Mouse (Mus musculus) ovary, postnatal 14 days (tissue): Measurements from ENCODE around the gene Tnfrsf19.

Source experiments
- DNase-seq: peaks from one replicate; pipeline ENCODE4 v3.0.0; 2022; ENCODE audit warnings: low spot score

Tnfrsf19 gene

DNA sequence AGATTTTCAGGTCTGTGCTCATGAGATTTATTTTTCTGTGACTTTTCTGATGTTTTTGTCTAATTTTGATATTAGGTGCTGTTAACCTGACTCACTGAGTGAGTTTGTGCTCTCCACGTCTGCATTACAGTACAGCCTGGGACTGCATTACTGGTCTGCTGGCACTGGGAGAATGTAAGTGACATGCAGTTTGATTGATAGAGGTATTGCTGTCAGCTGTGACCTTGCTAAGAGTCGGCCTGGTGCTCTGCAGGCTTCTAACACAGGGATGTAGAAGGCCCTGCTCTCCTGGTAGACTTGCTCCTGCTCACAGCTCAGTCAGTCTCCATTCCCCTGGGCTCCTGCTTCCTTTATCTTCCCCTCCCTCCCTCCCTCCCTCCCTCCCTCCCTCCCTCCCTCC is 25.3 kb downstream of the Tnfrsf19 start:
- no peak for DNase-seq

DNA sequence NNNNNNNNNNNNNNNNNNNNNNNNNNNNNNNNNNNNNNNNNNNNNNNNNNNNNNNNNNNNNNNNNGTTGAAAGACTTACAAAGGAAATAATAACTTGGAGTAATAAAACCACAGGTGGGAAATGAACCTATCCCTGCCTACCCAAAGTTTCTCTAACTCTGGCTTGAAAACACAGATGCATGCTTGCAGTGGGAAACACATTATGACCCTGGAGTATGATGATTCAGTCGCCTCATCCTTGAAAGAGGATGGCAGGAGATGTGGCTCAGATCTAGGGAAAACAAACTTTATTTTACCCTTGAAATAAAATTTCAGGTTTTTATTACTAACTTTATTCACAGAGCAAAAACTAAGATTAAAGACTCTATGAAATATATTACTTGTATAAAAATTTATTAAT is 26.4 kb downstream of the Tnfrsf19 start:
- DNase-seq, result no peak

DNA sequence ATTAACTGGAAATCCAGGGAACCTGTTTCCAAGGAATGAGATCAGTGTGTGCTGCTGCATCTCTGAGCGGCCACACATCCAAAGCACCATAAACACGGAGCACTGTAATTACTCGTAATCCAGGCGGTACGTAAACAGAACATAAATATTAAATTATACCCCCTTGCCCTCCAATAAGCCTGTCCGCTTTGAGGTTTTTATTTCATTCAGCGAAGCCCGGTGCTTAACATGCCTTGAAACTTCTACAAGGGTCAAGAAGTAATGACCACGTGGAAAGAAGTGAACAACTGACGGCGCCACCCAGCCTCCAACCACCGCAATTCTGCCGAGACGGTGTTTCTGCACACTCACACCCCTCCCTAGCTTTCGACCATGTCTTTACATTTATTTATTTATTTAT is 31.7 kb downstream of the Tnfrsf19 start:
- no peak for DNase-seq

DNA sequence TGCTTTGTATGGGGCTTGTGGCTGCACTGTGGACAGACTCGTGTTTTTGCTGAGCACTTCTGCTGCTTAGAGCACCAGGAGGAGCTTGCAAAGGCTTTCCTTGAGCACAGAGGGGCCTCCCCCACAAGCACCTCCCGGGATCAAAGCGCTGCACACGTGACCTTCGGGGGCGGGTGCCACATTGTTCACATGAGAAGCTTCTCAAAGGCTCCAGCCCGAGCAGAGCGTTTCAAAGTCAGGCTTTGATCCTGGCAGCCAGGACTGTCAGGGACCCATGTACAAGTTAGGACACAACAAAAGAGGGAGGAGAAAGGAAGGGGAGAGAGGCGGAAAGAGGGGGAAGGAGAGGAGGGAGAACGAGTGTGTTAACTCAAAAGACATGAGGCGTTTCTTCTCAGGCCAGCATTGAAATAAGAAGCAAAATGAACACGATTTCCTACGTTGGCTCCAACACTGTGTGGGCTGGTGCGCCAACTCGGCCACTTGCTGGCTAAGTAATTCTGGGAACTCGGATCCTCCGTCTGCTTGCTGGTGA is 33.8 kb downstream of the Tnfrsf19 start:
- peak; percentile 62 for DNase-seq

DNA sequence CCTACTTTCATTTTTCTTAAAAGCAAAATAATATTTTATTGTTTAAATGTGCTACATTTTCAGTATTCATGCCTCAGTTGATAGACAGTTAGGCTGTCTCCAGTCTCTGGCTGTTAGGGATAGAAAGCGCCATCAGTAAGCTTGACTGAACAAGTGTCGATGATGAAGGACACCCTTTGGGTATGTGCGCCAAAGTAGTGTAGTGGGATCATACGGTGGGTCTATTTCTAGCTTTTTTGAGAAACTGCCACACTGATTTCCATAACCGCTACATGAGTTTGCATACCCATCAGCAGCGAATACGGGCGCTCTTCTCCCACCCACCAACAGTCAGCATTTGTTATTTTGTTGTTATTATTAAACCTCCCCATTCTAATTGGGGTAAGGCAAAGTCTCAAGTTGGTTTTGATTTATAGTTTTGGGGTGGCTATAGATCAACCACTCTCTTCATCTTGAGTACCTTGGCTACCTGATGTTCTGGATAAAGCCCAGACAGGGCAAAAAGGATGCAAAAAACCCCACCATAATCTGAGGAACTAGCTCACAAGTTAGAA is 34.6 kb downstream of the Tnfrsf19 start:
- DNase-seq, result no peak

DNA sequence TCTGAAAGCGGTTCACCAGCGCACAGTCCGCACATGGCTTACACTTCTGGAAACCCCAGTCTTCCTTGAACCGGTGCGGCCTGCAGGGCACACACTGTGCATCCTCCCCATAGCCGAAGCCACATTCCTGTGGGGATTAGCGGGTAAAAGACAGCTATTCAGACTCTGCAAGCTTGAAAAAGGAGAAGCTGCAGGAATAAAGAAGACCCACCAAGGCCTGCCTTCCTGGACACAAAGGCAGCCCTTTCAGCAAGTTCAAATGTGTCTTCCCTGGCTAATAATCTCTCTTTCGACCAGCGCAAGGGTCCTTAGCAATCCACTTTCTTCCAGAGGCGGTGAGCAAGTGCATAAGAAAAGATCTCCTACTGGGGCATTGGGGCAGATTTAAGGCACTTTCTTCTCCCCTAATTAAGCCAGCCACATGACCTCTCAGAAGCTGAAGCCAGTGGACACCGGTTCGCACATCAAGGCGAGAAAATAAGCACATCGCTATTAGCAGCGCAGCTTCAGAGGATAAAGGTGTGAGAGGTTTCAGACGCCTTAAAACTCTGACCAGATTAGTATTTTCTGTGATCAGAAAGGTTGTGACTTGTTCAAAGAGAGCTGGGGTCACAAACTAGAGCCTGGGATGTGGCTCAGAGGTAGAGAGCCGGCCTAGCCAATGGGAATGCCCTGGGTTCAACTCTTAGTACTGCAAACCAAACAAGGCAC is 41.0 kb downstream of the Tnfrsf19 start:
- no peak for DNase-seq

DNA sequence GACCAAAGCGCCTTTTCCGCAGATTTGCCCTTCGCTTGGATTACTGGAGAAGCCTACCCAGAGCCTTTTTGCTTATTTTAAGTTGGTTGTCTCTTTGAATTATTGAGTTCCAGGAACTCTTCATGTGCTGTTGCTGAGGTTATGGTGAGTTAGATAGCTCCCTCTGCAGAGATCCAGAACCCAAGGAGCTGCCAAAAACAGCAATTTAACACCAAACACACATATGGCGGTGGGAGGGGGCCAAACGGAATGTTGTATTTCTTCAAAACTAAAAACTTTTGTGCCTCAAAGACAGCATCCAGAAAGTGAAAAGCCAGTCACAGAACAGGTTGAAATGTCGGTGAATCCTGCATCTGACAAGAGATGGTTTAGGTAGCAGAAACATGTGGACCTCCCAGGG is 42.6 kb downstream of the Tnfrsf19 start:
- DNase-seq, result no peak

DNA sequence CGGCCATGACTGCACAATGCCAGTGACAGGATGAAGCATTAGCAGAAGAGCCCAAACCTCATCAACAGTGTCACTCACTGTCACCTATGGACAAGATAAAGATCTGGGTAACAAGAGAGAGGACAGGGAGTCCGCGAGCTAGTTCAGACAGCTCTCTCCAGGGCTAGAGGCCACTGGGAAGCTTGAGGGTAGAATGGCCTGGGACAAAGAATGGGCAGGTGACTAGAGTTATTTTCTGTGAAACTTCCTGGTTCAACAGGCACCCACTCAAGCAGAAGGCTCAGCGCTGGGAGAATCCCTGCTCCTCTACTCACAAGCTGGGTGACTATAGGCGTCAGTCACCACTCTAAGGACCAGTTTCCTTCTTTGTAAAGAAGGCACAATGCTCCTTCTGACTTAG is 46.2 kb downstream of the Tnfrsf19 start:
- DNase-seq, result no peak

DNA sequence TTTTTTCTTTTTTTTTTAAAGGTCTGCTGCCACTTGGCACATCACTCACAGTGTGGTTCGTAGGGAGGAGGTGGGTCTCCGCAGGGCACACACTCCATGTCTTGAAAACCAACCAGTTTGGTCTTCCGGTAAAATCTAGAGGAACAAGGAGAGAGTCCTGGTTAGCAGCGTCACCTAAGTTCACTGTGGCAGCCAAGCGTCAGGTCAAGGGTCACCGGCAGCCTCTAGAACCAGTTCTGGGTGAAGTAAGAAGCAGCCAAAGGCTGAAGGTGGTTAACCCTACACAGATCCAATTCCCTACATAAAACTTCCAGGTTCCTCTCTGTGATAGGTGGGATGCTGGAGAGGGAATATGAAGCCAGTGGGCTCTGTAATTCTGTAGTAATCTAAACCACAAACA is 49.7 kb downstream of the Tnfrsf19 start:
- no peak for DNase-seq

DNA sequence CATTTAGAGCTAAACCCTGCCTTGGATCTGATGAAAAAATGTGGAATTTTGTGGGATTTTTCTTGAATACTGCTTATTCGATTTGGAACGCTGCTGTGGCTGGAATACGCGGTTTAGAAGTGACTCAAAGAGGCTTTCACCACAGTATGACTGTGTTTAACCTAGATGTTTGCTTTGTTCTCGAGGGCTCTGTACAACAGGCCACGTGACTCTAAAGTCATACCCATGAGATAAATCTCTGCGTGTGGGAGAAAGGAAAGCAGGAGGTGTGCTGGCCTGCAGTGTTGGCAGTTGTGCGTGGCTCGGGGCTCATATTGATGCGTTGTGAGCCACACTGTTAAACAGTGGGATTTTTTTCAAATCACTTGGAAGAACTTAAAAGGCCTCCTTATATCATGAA is 52.8 kb downstream of the Tnfrsf19 start:
- DNase-seq, result no peak

DNA sequence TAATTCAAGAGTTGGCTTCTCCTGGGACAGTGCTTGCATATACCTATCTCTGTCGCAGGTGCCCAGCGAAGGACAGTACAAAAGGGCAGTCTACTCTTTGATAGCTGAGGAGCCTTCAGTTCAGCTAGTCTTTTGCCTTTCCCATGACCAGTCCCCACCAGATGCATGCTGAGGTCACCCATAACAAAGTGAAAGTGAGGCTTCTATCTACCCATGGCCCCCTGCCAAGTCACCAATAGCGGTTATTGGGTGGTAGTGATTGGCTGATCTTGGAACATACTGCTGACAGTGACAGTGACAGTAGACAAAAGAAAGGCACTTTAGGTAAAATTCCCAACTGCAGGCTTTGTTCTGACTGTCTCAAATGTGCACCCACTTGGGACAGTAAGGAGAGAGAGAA is 53.2 kb downstream of the Tnfrsf19 start:
- DNase-seq, result no peak

DNA sequence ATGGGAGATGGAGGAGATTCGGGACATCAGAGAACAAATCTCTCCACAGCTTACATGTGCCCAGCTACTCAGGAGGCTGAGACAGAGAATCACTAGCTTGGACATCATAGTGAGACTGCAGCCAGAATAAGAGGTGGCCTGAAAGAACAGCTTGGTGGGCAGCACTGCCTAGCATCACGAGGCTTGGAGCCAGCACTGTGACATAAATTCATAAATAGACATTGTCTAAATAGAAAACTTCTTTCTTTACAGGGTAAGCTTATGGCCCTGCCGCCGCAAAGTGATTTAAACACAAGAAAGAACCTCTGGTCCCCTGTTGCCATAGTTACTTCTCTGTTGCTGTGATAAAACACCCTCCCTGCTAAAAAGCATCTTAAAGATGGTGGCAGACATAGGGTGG is 54.1 kb downstream of the Tnfrsf19 start:
- DNase-seq, result no peak

DNA sequence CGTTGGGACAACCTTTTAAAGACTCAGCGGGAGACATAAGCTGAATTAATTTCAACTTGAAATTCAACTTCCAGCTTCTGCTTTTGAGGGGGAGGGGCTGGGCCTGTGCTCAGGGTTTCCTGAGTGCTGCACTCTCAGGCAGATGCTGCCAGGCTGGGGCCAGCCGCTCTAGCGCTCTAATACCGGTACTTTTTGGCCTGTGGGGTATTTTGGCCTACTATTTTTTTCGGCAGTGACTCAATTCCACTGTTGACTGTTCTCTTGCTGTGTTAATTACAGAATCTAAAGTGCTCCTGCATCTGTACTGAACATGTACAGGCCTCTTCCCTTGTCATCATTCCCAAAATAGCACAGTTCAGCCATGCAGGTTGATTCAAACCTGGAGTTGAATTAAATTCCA is 58.1 kb downstream of the Tnfrsf19 start:
- DNase-seq, result no peak

DNA sequence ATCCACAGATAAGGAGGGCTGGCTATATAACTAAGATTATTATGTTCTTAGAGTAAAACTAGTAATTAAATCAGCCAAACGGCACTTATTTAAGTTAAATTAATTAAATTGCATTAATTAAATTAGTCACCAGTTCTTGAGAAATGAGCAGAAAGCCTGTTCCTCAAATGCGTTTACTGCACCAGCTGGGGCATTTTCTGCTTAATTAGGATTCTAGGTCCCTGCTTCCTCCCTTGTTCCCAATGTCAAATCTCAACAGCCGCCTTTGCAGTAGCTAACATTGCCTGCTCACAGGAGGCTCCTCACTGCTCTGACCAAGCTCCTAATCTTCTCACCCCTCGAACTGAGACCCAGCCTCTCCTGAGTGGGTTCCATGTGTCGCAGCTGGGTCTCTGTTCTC is 59.4 kb downstream of the Tnfrsf19 start:
- no peak for DNase-seq

DNA sequence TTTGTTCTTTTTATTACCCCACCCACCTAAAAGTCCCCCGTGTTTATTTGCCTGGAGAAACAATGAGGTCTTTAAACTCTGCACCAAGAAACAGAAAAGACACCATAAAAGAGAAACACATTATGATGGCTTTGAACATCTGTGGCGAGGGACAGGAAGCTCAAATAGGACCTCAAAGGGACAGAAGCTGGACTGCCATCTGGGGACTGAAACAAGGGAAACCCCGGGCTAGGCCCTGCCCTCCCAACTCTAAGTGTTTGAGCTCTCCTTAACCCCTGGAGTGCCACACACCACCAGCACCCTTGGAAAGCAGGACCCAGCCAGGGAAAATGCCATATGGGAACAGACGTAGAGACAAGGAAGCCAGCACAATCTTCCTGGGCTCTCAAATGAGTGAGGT is 61.2 kb downstream of the Tnfrsf19 start:
- no peak for DNase-seq

DNA sequence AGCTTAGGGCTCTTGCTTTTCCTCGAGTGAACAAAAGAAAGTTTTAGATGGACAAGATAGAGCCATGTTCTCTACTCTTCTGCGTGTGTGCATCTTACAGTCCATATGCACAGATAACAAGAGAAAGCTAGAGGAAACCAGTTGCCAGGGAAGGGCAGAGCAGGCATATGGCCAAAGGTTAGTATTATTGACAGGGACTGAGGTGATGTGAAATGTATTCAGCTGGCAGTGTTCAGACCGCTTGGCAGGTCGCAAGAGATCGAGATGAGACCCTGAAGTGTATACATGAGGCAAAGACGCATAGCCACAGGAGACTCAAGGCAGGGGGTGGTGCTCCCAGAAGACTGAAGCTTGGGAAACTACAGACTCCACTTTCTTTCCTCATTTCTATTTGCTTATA is 62.0 kb downstream of the Tnfrsf19 start:
- DNase-seq, result no peak

DNA sequence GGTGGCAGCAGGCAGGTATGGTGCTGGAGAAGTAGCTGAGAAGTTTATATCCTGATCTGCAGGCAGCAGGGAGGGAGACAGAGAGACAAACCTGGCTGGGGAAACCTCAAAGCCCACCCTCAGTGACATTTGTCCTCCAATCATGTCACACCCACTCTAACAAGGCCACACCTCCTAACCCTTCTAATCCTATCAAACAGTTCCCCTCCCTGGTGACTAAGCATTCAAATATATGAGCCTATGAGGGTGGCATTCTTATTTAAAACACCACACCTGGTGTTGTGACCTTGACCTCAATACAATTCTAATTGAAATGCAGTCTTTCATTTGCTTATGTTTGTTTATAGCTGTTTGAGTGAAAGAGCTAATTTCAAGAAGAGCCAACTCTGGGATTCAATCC is 64.2 kb downstream of the Tnfrsf19 start:
- no peak for DNase-seq

DNA sequence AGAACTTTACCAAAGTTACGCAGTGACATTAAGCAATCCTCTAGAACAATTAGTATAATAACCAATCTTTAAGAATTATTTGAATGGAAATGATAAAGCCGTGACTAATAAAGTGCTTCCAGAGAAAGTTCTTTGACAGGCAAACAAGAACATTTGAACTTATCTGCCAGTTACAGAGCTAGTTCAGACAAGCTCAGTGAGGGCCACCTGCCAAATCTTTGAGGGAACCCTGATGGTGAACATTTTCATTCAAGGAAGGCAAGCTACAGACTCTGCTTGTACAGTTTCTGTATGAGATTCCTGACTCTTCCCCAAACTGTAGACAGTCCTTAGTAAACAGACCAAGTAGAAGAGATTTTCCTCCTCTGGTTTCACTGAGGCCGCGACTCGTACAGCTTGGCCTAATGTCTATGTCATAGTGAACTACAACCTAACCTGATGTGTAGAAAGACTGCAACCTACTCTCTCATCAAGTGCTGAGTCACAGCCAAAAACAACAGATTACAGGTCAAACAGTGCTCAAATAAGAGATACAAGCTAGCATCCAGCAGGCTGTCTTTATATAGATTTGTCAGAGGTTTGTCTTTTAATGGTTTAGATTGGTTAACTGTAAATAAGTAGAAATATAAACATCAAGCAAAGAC is 65.9 kb downstream of the Tnfrsf19 start:
- no peak for DNase-seq

DNA sequence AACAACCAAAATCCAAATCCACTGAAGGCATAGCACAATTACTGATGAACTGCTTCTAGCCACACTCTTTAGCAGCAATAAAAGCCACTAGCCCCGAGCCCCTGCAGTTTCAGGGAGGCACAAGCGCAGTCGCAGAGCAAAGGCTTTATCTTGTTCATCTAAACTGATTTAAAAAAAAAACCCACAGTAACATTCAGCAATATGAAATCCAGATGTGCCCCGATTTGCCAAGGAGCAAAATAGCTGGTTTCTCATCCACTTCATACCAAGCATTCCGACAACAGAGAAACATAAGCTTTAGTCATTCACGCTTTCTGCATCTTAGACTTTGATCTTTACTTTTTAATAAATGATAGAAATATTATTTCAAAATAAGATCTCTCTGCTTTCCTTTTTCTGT is 68.2 kb downstream of the Tnfrsf19 start:
- no peak for DNase-seq

DNA sequence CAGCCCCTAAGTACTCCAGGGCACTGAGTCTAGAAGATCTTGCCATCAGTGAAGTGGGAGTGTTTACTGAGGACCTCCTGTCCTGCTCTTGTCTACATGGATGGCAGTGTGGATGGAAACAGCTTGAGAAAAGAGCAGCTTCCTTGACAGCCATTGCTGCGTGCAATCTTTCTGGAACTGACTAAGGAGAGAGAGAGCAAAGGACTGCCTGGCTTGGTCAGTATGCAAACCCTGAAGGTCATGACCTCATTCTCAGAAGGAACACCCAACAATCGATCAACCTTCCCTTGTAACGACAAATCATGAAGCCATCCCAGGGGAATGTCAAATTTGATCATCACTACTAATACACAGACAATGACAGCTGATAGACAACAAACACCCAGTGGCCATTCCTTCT is 70.1 kb downstream of the Tnfrsf19 start:
- no peak for DNase-seq

DNA sequence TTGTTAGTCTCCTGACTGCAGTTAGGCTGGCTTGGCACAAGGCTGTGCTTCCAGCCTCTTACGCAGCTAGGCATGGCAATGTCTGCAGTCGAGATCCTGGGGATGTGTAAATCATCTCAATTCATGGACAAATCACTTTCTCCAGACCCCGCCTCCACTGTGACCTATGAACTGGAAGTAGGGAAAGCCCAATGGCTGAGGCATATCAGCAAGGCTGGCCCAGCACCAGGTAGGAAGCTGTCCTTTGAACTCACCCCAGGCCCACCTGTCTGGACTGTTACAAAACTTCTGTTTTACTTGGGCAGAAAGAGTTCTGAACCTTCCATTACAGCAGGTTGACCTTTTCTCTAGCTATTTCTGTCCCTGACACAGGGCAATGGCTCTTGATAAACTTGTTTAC is 70.6 kb downstream of the Tnfrsf19 start:
- no peak for DNase-seq

DNA sequence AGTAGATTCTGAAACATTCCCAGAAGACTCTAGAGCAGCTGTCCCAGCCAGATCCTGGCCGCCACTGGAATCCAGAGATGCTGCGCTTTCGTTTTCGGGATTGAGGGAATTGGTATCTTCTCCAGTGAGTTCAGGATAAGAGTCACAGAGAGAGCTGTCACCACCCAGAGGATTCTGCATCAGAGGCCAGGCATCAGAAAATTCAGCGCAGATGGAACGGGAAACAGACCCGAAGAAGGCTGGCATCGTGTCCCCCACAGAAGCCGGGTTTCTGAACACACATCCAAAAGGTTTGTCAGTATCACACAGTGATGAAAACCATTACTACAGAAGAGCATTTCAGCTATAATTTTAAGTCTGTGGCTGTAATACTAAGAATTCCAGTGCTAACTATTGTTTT is 75.3 kb downstream of the Tnfrsf19 start:
- no peak for DNase-seq

DNA sequence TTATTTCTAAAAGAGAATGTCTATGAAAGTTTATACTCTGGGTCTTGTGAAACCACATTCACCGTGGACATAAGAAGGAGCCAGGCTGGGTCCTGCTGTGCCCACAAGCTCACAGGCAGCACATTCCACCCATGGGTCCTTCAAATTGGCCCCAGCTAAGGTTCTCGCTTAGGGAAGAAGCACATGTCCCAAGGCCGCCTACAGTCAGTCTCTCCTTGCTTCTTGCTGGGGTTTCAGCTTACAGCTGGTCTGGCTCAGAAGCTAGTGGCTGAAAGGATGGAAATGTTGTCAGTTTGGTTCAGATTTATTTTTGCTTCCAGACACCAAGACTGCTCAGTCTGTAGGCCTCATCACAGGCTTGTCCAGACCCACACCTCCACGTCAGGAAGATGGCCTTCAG is 80.2 kb downstream of the Tnfrsf19 start:
- DNase-seq, result no peak
